Mouse (Mus musculus) hindlimb bud, embryonic 11.5 days (tissue): ENCODE measurements at regions not wholly inside any gene's neighbourhood (a gene's known extent, or its start where the extent isn't known, plus 50 kb on each side); places are given as distances from the start of the nearest gene placed in this dataset.

Experiments used
- DNase-seq: peaks from one replicate; pipeline ENCODE4 v3.0.0-alpha.2; 2012; ENCODE audit warnings: low read depth, low spot score; ENCODE audit errors: extremely low spot score

DNA sequence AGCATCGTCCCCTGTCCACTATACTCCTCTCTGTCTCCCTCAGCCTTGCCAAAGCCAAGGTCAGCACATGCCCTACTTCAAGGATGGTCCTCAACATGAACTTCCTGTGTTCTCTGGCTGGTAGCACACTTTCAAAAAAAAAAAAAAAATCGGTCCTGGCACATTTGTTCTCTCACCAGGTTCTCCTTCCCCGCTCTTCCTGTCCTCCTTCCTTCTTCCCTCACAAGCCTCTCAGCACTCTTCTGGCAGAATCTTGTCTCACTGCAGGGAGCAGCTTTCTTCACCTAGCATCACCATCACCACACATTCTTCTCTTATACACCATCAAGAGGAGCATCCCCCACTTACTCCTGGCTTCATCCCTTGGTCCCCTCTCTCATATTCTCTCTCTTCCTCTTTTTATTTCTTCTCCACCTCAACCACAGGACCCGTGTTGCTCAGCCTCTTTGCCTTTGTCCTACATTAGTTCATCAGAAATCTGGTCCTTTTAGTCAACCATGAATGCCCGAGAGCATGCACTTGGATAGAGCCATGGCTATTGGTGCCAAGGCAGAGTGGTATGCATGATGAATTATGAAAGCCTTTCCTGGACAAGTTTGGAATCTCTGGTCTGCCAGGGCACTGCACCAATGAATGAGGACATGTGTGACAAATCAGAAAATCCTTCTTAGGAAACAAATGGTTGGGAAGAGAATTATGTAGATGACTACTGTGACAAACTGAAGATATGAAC, 230.8 kb downstream of the Btg1 start:
- no peak for DNase-seq

DNA sequence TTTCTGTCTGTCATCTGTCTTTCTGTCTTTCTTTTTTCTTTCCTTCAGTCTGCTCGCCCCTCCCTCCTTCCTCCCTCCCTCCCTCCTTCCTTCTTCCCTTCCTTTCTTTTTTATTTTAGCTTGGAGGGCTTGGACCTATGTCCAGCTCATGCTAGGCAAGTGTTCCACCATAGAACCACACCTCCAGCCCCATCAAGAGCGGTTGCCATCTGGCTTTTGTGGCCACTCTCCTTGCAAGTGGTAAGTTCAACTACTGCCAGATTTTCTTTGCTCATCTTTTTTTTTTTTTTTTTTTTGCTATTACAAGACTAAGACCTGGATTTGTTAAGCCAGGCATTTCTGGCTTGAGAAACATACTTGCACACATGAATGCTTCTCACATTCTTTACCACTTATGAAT, 231.7 kb downstream of the Btg1 start:
- no peak for DNase-seq

- no peak for DNase-seq
Observed at GRCm38 (mm10) chr10:96860366-96860765, 243.6 kb downstream of the Btg1 start.

- DNase-seq, result no peak
Observed at GRCm38 (mm10) chr10:96863230-96863629, 246.4 kb downstream of the Btg1 start.

DNA sequence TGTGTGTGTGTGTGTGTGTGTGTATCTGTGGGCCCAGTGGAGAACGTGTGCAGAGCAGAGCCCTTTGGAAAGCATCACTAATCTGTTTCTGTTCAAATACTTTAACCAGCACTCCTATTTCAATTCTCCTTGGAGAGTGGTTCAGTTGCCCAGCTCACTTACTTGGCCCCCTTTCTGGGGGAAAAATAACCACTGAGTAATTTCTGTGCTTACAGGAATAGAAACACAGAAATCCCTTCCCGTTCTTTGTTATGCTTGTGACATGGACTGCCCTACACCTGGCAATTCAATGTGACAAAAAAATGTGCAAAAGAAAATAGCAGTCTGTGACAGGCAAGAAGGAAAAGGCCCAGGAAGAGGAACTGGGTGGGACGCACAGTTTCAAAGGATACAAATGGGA, 249.7 kb downstream of the Btg1 start:
- no peak for DNase-seq

GRCm38 (mm10) chr10:96871559-96872160, 254.9 kb downstream of the Btg1 start:
- DNase-seq, result no peak

DNA sequence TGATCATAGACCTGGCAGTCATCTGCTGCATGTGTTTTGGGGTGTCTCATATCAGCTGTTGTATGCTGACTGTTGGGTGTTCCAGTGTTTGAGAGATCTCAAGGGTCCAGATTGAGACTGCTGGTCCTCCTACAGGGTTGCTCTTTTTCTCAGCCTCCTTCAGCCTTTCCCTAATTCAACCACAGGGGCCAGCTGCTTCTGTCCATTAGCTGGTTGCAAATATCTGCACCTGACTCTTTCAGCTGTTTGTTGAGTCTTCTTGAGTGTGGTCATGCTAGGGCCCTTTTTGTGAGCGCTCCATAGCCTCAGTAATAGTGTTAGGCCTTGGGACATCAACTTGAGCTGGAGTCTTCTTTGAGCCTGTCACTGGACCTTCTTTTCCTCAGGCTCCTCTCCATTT, 257.8 kb downstream of the Btg1 start:
- DNase-seq, result no peak

DNA sequence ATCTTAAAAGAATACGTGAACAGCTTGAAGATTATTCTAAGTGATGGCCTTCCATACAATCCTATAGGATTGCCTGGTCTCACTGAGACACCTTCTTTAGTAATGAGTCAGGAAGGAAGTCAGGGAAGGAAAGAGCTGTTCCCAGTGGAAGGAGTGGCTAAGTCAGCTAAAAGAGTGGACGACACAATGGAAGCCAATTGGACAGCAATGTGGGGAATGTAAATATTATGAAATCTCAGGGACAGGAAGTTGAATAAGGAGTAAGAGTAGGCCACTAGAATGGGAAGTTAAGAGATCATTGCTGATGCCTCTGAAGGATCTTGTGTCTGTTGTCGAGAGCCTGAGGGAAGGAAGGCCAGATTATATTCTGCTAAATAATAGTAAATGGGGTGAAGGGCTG, 258.9 kb downstream of the Btg1 start:
- DNase-seq, result no peak

- DNase-seq, result no peak
Observed at GRCm38 (mm10) chr10:96879425-96879824, 262.6 kb downstream of the Btg1 start.

DNA sequence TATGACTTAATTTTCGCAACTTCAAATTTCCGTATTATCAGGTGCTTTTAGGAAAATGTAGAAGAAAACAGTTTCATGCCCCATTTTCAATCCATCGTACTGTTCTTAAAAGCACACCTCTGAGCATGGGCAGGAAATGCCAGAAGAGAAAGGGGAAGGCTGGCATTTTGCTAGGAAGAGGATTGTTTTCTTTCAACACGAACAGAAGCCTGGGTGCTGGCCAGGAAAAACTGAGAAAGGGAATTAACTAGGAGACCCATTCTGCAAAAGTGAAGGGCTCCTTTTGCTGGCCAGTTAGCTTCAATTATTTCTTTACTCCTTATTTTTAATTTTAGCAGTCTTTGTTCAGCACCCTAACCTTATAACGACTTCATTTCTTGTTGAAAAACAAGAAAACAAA, 264.0 kb downstream of the Btg1 start:
- DNase-seq, result no peak

DNA sequence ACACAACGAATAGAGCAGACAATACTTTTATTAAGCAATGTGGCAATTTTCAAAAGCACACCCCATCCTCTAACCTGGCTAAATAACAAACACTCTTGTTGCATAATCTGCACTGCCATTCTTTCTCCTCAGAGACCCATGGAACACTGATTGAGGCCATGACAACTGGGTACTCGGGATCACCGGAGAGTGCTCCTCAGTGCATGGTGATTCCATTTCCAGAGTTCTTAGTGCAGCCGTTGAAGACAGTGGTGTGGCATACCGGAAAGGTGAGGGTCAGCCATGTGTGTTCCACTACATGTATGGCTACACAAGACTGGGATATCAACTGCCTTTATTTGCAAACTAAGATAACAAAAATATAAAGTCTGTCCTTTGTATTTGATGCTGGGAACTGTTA, 264.4 kb downstream of the Btg1 start:
- no peak for DNase-seq

DNA sequence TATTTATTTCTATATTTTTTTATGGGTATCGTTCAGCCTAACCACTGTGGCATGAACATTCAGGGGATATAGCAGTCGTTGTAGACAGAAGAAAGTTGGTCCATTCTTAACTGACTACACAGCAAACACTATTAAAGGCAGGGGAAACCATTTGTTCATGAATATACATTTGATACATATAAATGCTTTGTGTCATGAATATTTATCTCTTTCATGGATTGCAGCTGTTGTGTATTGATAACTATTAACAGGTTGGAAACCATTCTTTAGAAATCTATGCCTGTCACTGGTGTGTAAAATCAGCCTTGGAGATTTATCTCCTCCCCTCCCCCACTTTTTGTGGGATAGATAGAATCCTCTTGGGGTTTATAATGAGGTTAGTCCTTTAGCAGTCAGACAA, 264.9 kb downstream of the Btg1 start:
- DNase-seq, result no peak

- DNase-seq, result no peak
Observed at GRCm38 (mm10) chr10:96901150-96901549, 284.3 kb downstream of the Btg1 start.

DNA sequence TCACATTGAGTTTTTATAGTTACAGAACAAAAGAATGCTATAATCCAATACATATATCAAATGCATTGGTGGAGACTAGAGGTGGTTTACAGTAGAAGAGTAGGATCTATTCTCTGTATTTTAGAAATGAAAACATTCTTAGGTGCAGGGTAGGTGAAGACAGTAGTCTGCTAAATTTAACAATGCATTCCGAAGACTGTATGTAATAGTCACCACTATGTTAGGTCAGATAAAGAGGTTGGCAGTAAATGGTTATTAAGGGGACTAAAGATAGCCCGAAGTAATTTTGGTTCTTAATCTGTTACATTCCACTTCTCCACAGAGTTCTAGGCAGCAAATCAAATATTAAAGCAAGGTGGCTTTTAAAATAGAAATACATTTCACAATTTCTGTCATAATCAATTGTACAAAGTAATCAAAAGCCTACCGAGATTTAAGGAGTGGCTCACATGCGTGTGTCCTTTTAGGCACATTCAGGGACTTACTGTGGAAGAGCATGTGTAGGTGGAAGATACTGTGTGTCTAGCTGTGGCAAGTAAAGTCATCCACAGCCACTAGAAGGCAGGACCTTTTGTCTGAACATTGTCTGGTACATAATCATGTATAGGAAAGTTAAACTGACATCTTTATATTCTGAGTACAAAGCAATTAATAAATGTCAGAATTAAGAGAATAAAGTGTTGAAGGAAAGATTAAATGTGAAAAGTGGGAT, 288.4 kb downstream of the Btg1 start:
- DNase-seq, result no peak

- DNase-seq, result no peak
Observed at GRCm38 (mm10) chr10:96909661-96910315, 293.0 kb downstream of the Btg1 start.

GRCm38 (mm10) chr10:96921181-96921580, 304.4 kb downstream of the Btg1 start:
- no peak for DNase-seq

DNA sequence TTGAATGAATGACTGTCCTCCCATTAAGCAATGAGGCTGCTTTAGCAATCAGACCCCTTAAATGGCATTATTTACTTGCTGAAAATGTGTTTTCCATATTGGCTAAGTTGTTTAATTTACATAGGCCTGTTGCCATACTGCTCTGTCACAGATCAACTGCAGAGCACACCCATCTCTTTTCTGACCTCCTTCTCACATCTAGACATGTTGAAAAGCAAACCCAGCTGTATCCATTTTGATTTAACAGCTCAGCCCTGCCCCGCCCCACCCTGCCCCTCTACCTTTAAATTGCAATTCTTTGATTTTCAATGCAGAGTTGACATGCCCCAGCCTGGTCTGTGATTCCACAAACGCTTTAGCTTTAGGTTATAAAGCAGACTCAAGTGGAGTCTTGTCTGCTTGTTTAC, 307.5 kb downstream of the Btg1 start:
- DNase-seq, result no peak

- DNase-seq, result no peak
Observed at GRCm38 (mm10) chr10:96924722-96925121, 307.9 kb downstream of the Btg1 start.

GRCm38 (mm10) chr10:96925771-96926170, 309.0 kb downstream of the Btg1 start:
- no peak for DNase-seq

GRCm38 (mm10) chr10:96934661-96935060, 317.9 kb downstream of the Btg1 start:
- DNase-seq, result no peak

DNA sequence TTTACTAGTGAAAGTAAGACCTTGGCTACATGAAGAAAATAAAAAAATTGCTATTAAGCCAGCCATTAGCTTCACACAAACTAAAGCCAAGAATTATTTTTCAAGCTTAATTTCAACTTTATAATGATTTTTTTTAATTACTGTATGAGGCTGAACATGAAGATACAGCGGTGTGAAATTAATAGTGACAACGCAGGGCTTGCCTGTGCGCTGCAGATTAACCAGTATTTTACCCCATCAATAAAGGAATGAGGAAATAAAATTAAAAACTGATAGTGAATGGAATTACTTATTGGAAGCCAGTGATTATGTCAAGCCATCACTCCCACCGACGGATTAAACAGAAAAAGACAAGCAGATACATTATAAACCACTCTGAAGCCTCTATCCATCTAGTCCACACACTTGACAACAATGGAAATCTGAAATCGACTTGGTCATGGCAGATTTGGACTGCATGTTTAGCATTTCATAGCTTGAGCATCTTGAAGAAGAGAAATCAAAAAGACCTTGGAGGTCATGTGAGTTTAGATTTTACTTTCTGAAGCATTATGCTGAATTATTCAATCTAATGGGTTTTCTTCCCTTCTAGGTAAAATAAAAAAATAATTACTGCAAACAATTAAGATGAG, 324.2 kb downstream of the Btg1 start:
- DNase-seq, result no peak
